Mouse (Mus musculus): ENCODE measurements around the gene Apol8. TPM values are rescaled to one million over a fixed set of nuclear protein-coding genes. Genes with fewer than 3 reads are reported as not detected.
"Not testable (repeated sequence)": the region's sequence is repeated elsewhere in the genome, so short reads cannot be mapped to it uniquely, and the experiment has no call there.

The Apol8 gene
- polyA plus RNA-seq, 1 experiment from 2014 or later = not detected

DNA sequence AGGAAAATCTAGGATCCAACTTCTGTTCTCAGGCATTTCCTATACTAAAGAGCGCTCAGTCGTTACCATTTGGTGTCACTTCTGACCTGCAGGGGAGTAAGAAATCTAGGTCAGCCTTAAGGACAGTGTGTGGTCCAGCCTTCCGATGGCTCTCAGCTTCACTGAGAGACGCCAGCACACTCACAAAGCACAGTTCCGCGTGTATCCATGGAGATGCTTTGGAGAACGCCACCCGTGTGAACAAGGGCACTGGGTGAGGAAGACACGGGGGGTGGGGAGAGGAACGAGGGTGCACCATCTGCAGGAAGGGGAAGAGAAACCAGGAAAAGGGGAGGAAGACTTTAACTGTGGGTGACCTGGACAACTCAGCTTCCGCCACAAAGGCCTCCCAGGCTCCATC, 4.4 kb downstream of the Apol8 start:
- Histone ChIP-seq H3K36me3 (ENCODE audit: control insufficient read depth, insufficient read depth, low read length) (no peaks in the 10 kb centered on the region), H3K4me1 (ENCODE audit: control insufficient read depth, insufficient read depth, low read length) (no peaks in the 10 kb centered on the region), H3K4me2 (ENCODE audit: low read depth, severe bottlenecking) (no peak overlapping the region), H3K4me3 (ENCODE audit: low read depth, low read length) (no peak overlapping the region), H3K27ac (replicated peaks; ENCODE audit: low read depth, low read length) (no peak overlapping the region), H3K9ac (ENCODE audit: low read length) (no peak overlapping the region), H3K9me3 (ENCODE audit: control insufficient read depth, low read length) (no peaks in the 10 kb centered on the region), H3K27me3 (ENCODE audit: control insufficient read depth, insufficient read depth, low read length) (no peaks in the 10 kb centered on the region)
- WGBS = 60% methylated on average over 11 of the region's 11 CpGs
- ATAC-seq (ENCODE audit: insufficient number of reproducible peaks, low FRiP score, low TSS enrichment, low read depth) = no peak
- no peak for DNase-seq (ENCODE audit: low spot score)

DNA sequence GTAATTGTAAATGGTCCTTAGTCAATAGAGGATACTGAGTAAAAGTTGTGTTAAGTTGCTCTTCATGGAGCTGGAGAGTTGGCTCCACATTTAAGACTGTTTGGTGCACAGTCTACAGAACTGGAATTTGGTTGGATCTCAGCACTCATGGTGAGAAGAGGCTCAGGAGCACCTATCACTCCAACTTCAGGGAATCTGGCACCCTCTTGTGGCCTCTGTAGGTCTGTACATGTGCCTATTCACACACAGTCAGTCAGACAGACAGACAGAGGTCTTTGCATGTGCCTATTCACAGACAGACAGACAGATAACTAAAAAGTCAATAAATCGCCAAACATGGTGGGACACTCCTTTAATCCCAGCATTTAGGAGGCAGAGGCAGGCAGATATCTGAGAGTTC, 6.3 kb downstream of the Apol8 start:
- Histone ChIP-seq H3K9ac (ENCODE audit: low read length) (no peak overlapping the region), H3K27me3 (ENCODE audit: control insufficient read depth, insufficient read depth, low read length) (no peaks in the 10 kb centered on the region), H3K4me3 (ENCODE audit: low read depth, low read length) (no peak overlapping the region), H3K4me1 (ENCODE audit: control insufficient read depth, insufficient read depth, low read length) (no peaks in the 10 kb centered on the region), H3K9me3 (ENCODE audit: control insufficient read depth, low read length) (no peaks in the 10 kb centered on the region), H3K36me3 (ENCODE audit: control insufficient read depth, insufficient read depth, low read length) (no peaks in the 10 kb centered on the region), H3K27ac (replicated peaks; ENCODE audit: low read depth, low read length) (no peak overlapping the region), H3K4me2 (ENCODE audit: low read depth, severe bottlenecking) (no peak overlapping the region)
- 31% methylated on average over 1 of the region's 1 CpGs for WGBS
- ATAC-seq (ENCODE audit: insufficient number of reproducible peaks, low FRiP score, low TSS enrichment, low read depth) (no peak), DNase-seq (ENCODE audit: low spot score) (peak; percentile 36)

DNA sequence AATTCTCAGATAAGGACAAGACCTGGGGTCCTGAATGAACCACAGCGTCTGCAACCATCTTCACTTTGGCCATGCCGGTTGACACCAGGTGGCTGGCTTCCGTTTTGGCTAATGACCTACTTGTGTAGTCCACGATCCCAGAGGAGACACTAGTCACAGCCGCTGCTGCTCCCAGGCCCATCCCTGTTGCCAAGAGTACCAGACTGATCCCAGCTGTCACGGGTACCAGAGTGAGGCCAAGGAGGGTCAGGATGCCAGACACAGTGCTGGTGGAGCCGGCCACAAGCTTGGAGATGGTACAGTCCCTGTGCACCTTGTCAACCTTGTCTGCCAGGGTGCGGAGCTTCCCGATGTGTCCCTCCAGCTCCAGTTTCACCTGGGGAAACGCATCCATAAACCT, 7.1 kb downstream of the Apol8 start:
- 91% methylated on average over 10 of the region's 10 CpGs for WGBS
- H3K27me3 ChIP-seq (ENCODE audit: control insufficient read depth, insufficient read depth, low read length) = no peaks in the 10 kb centered on the region
- H3K9ac ChIP-seq (ENCODE audit: low read length) = no peak overlapping the region
- H3K4me3 ChIP-seq (ENCODE audit: low read depth, low read length) = no peak overlapping the region
- no peak overlapping the region for H3K27ac ChIP-seq (replicated peaks; ENCODE audit: low read depth, low read length)
- DNase-seq (ENCODE audit: low spot score) (no peak), ATAC-seq (ENCODE audit: insufficient number of reproducible peaks, low FRiP score, low TSS enrichment, low read depth) (no peak)
- H3K4me2 ChIP-seq (ENCODE audit: low read depth, severe bottlenecking) = no peak overlapping the region
- no peaks in the 10 kb centered on the region for H3K4me1 ChIP-seq (ENCODE audit: control insufficient read depth, insufficient read depth, low read length)
- H3K9me3 ChIP-seq (ENCODE audit: control insufficient read depth, low read length) = no peaks in the 10 kb centered on the region
- H3K36me3 ChIP-seq (ENCODE audit: control insufficient read depth, insufficient read depth, low read length) = no peaks in the 10 kb centered on the region

GRCm38 (mm10) chr15:77748414-77748813, 8.4 kb downstream of the Apol8 start:
- ATAC-seq (ENCODE audit: insufficient number of reproducible peaks, low FRiP score, low TSS enrichment, low read depth) = no peak
- H3K9me3 ChIP-seq (ENCODE audit: control insufficient read depth, low read length) = no peaks in the 10 kb centered on the region

DNA sequence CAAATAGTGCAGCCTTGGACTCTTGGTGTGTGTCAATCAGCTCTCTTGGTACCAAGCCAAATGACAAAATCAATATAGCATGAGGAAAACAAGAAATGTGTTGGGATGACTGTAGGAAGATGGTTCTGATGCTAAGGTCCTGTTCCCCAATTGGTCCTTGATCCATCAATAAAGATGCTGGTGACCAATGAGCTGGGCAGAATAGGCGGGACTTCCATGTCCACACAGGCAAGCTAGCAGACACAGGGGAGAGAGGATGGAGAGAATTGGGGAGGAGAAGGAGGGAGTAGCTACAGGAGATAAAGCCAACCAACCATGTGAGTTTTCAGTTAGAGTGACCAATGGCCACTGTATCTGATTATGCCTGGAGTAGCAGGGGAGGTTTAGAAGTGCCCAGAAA, 10.5 kb downstream of the Apol8 start:
- no peak for DNase-seq (ENCODE audit: low spot score)
- no peak overlapping the region for H3K4me2 ChIP-seq (ENCODE audit: low read depth, severe bottlenecking)
- 96% methylated on average over 1 of the region's 1 CpGs for WGBS

More at GRCm38 (mm10) chr15:77748414-77748813, 8.4 kb downstream of the Apol8 start:
- WGBS = 81% methylated on average over 3 of the region's 3 CpGs
- Histone ChIP-seq H3K27me3 (ENCODE audit: control insufficient read depth, insufficient read depth, low read length) (no peaks in the 10 kb centered on the region), H3K27ac (replicated peaks; ENCODE audit: low read depth, low read length) (no peak overlapping the region), H3K4me2 (ENCODE audit: low read depth, severe bottlenecking) (no peak overlapping the region), H3K4me1 (ENCODE audit: control insufficient read depth, insufficient read depth, low read length) (no peaks in the 10 kb centered on the region), H3K9ac (ENCODE audit: low read length) (no peak overlapping the region), H3K4me3 (ENCODE audit: low read depth, low read length) (no peak overlapping the region), H3K36me3 (ENCODE audit: control insufficient read depth, insufficient read depth, low read length) (no peaks in the 10 kb centered on the region)
- DNase-seq (ENCODE audit: low spot score) = no peak

DNA sequence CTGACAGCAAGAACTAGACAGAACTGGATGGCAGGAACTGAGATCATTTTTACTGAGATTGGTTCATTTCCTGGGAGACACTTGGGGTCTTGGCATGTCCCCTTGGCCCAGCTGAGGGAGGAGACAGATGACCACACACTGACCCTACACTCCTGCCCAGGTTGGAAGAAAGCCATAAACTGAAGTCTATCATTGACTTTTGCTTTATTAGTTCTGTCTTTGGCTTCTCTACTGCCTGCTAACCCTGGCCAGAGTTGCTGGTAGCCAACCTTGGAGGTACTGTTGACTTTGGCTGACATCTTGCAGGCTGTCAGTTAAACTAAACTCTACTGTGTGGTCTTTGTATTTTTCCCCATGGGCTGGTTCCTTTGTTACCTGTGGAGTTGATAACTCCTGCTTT, 11.7 kb downstream of the Apol8 start:
- H3K4me3 ChIP-seq (ENCODE audit: low read depth, low read length) = no peak overlapping the region
- no peaks in the 10 kb centered on the region for H3K36me3 ChIP-seq (ENCODE audit: control insufficient read depth, insufficient read depth, low read length)
- ATAC-seq (ENCODE audit: insufficient number of reproducible peaks, low FRiP score, low TSS enrichment, low read depth) (no peak), DNase-seq (ENCODE audit: low spot score) (no peak)
- H3K27me3 ChIP-seq (ENCODE audit: control insufficient read depth, insufficient read depth, low read length) = no peaks in the 10 kb centered on the region
- H3K9me3 ChIP-seq (ENCODE audit: control insufficient read depth, low read length) = no peaks in the 10 kb centered on the region
- no peak overlapping the region for H3K4me2 ChIP-seq (ENCODE audit: low read depth, severe bottlenecking)
- no peak overlapping the region for H3K9ac ChIP-seq (ENCODE audit: low read length)
- H3K4me1 ChIP-seq (ENCODE audit: control insufficient read depth, insufficient read depth, low read length) = no peaks in the 10 kb centered on the region
- H3K27ac ChIP-seq (replicated peaks; ENCODE audit: low read depth, low read length) = no peak overlapping the region

More for the DNA sequence above, 10.5 kb downstream of the Apol8 start:
- no peaks in the 10 kb centered on the region for H3K36me3 ChIP-seq (ENCODE audit: control insufficient read depth, insufficient read depth, low read length)
- no peaks in the 10 kb centered on the region for H3K27me3 ChIP-seq (ENCODE audit: control insufficient read depth, insufficient read depth, low read length)
- H3K27ac ChIP-seq (replicated peaks; ENCODE audit: low read depth, low read length) = no peak overlapping the region
- no peaks in the 10 kb centered on the region for H3K9me3 ChIP-seq (ENCODE audit: control insufficient read depth, low read length)
- no peaks in the 10 kb centered on the region for H3K4me1 ChIP-seq (ENCODE audit: control insufficient read depth, insufficient read depth, low read length)
- ATAC-seq (ENCODE audit: insufficient number of reproducible peaks, low FRiP score, low TSS enrichment, low read depth) = no peak
- H3K4me3 ChIP-seq (ENCODE audit: low read depth, low read length) = no peak overlapping the region
- no peak overlapping the region for H3K9ac ChIP-seq (ENCODE audit: low read length)

DNA sequence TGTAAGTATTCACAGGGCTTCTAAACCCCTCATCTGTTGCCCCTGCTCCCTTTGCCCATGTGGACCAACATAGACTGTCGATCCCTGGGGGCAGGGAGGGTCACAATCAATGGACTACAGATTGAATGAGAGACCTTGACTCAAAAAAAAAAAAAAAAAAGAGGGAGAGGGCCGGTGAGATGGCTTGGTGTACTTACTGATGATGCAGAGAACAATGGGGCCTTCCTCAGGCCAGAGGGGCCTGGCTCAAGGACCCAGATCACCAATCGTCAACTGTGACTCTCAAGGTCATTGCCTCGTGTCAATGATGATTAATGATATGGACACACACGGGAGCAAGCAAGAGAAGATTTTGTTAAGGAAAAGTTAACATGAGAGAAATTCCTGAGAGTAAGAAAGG, 12.2 kb downstream of the Apol8 start:
- no peak for DNase-seq (ENCODE audit: low spot score)
- no peaks in the 10 kb centered on the region for H3K9me3 ChIP-seq (ENCODE audit: control insufficient read depth, low read length)
- H3K36me3 ChIP-seq (ENCODE audit: control insufficient read depth, insufficient read depth, low read length) = no peaks in the 10 kb centered on the region
- no peaks in the 10 kb centered on the region for H3K27me3 ChIP-seq (ENCODE audit: control insufficient read depth, insufficient read depth, low read length)
- no peak for ATAC-seq (ENCODE audit: insufficient number of reproducible peaks, low FRiP score, low TSS enrichment, low read depth)
- no peak overlapping the region for H3K9ac ChIP-seq (ENCODE audit: low read length)
- H3K4me3 ChIP-seq (ENCODE audit: low read depth, low read length) = no peak overlapping the region
- WGBS = 40% methylated on average over 5 of the region's 5 CpGs
- no peaks in the 10 kb centered on the region for H3K4me1 ChIP-seq (ENCODE audit: control insufficient read depth, insufficient read depth, low read length)
- no peak overlapping the region for H3K27ac ChIP-seq (replicated peaks; ENCODE audit: low read depth, low read length)
- H3K4me2 ChIP-seq (ENCODE audit: low read depth, severe bottlenecking) = no peak overlapping the region

DNA sequence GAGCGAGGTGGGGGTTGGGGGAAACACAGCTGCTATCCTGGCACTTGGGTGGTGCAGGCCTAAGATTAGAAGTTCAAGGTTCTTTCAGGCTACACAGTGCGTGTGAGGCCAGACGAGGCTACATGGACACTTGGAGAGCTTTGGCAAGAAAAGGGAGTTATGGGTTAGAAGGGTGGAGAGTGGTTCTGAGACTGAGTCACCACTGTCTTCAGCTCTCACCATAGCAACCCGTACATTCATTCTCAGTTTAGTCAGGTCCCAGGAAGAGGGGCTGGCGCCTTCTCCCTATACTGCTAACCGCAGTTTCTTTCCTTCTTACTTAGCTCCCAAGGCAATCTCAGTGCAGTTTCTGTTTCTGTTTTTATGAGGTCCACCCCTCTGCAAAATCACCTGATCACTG, 15.2 kb downstream of the Apol8 start:
- not testable (repeated sequence) for ATAC-seq (ENCODE audit: insufficient number of reproducible peaks, low FRiP score, low TSS enrichment, low read depth); H3K36me3 ChIP-seq (ENCODE audit: control insufficient read depth, insufficient read depth, low read length); H3K4me2 ChIP-seq (ENCODE audit: low read depth, severe bottlenecking); DNase-seq (ENCODE audit: low spot score); H3K4me1 ChIP-seq (ENCODE audit: control insufficient read depth, insufficient read depth, low read length); H3K4me3 ChIP-seq (ENCODE audit: low read depth, low read length); H3K27me3 ChIP-seq (ENCODE audit: control insufficient read depth, insufficient read depth, low read length); H3K9me3 ChIP-seq (ENCODE audit: control insufficient read depth, low read length); H3K9ac ChIP-seq (ENCODE audit: low read length); H3K27ac ChIP-seq (replicated peaks; ENCODE audit: low read depth, low read length)
- 84% methylated on average over 6 of the region's 6 CpGs for WGBS

- no peak for DNase-seq (ENCODE audit: low spot score)
- no peak overlapping the region for H3K4me2 ChIP-seq (ENCODE audit: low read depth, severe bottlenecking)
Observed at GRCm38 (mm10) chr15:77740511-77741297, 16.1 kb downstream of the Apol8 start.

More at GRCm38 (mm10) chr15:77740511-77741297, 16.1 kb downstream of the Apol8 start:
- 71% methylated on average over 9 of the region's 9 CpGs for WGBS
- Histone ChIP-seq H3K9ac (ENCODE audit: low read length) (no peak overlapping the region), H3K9me3 (ENCODE audit: control insufficient read depth, low read length) (no peaks in the 10 kb centered on the region), H3K36me3 (ENCODE audit: control insufficient read depth, insufficient read depth, low read length) (no peaks in the 10 kb centered on the region), H3K4me1 (ENCODE audit: control insufficient read depth, insufficient read depth, low read length) (no peaks in the 10 kb centered on the region), H3K27ac (replicated peaks; ENCODE audit: low read depth, low read length) (no peak overlapping the region), H3K4me3 (ENCODE audit: low read depth, low read length) (no peak overlapping the region), H3K27me3 (ENCODE audit: control insufficient read depth, insufficient read depth, low read length) (no peaks in the 10 kb centered on the region)
- ATAC-seq (ENCODE audit: insufficient number of reproducible peaks, low FRiP score, low TSS enrichment, low read depth) = no peak

Measured in limb, embryonic 11.5 days (tissue).